8 mouse cellular contexts compared by ENCODE assay signal in the genomic region with DNA sequence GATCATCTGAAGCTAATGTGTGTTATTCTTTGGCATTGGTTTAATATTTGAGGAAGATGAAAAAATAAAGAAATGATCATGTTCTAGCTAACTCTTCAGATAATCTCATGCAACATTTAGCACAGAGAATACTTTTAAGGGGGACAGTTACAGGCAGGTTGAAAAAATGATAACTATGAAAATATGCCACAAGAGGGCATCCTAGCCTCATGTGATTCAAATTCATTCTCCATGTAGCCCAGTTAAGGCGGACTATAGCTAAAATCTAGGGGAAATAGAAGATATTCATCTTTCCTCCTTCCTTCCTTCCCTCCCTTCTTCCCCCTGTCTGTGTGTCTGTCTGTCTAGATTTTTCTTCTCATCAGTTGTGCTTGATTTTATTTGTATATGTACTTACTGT. TPM values are rescaled to one million over a fixed set of nuclear protein-coding genes. Genes with fewer than 3 reads are reported as not detected.
DNase-seq lines count a peak whose midpoint lies in the region; ATAC-seq and TF ChIP-seq lines count a peak whose summit lies in the region.

No protein-coding gene starts in this region.

- H3K36me3 ChIP-seq in forebrain, embryonic 11.5 days (ENCODE audit: control insufficient read depth, insufficient read depth, low read length), result no peaks in the 10 kb centered on the region
- no peaks in the 10 kb centered on the region for H3K36me3 ChIP-seq in forebrain, embryonic 10.5 days (replicated peaks)
- H3K36me3 ChIP-seq in embryonic facial prominence, embryonic 14.5 days (ENCODE audit: control insufficient read depth, insufficient read depth, low read length), result no peaks in the 10 kb centered on the region
- H3K36me3 ChIP-seq in midbrain, embryonic 13.5 days, result no peaks in the 10 kb centered on the region

- peak; percentile 30; the same call in 1 of the 2 replicates for ATAC-seq in forebrain, embryonic 11.5 days (replicated peaks; ENCODE audit: low FRiP score)
- ATAC-seq in embryonic facial prominence, embryonic 14.5 days (ENCODE audit: low read depth), result 0 out of 2 replicates have a peak, but pooled peaks have one; percentile 26
- ATAC-seq in midbrain, embryonic 13.5 days, result peak; percentile 80

- no peaks in the 10 kb centered on the region for H3K27me3 ChIP-seq in forebrain, embryonic 11.5 days (ENCODE audit: control insufficient read depth, insufficient read depth, low read length)
- H3K27me3 ChIP-seq in forebrain, embryonic 10.5 days (ENCODE audit: poor library complexity, severe bottlenecking), result no peaks in the 10 kb centered on the region
- no peaks in the 10 kb centered on the region for H3K27me3 ChIP-seq in embryonic facial prominence, embryonic 14.5 days (replicated peaks; ENCODE audit: control insufficient read depth, insufficient read depth, low read length)
- H3K27me3 ChIP-seq in midbrain, embryonic 13.5 days, result no peaks in the 10 kb centered on the region

- 18% methylated on average over 1 of the region's 1 CpGs for WGBS in forebrain, embryonic 11.5 days
- whole genome bisulfite sequencing in forebrain, embryonic 10.5 days, result 9% methylated on average over 1 of the region's 1 CpGs
- WGBS in lung, adult 2 months, result 0% methylated on average over 1 of the region's 1 CpGs
- 13% methylated on average over 1 of the region's 1 CpGs for WGBS in embryonic facial prominence, embryonic 14.5 days
- WGBS in midbrain, embryonic 13.5 days, result 19% methylated on average over 1 of the region's 1 CpGs

- no peak overlapping the region for H3K4me2 ChIP-seq in forebrain, embryonic 11.5 days (ENCODE audit: low read depth, low read length, severe bottlenecking)
- no peak overlapping the region for H3K4me2 ChIP-seq in embryonic facial prominence, embryonic 14.5 days (ENCODE audit: low read depth, low read length)
- no peak overlapping the region for H3K4me2 ChIP-seq in midbrain, embryonic 13.5 days (replicated peaks)

- H3K4me3 ChIP-seq in forebrain, embryonic 11.5 days (ENCODE audit: low read depth, low read length), result no peak overlapping the region
- H3K4me3 ChIP-seq in forebrain, embryonic 10.5 days, result no peak overlapping the region
- no peak overlapping the region for H3K4me3 ChIP-seq in lung, adult 2 months (replicated peaks; ENCODE audit: extremely low read depth, low read depth, low read length)
- no peak overlapping the region for H3K4me3 ChIP-seq in embryonic facial prominence, embryonic 14.5 days (ENCODE audit: low read depth, low read length)
- H3K4me3 ChIP-seq in midbrain, embryonic 13.5 days (replicated peaks), result no peak overlapping the region

- 0 out of 2 replicates have a peak, but pooled peaks have one; percentile 14 for TF ChIP-seq CTCF in lung, adult 2 months (IDR thresholded peaks at IDR 0.05; ENCODE audit: insufficient read depth, low read length)

- DNase-seq in forebrain, embryonic 11.5 days (ENCODE audit: low spot score), result no peak
- DNase-seq in forebrain, embryonic 10.5 days (ENCODE audit: extremely low spot score, low spot score), result no peak
- no peak for DNase-seq in lung, adult 2 months
- DNase-seq in lung, adult 18-20 months, result no peak
- DNase-seq in embryonic facial prominence, embryonic 14.5 days (ENCODE audit: low spot score), result peak; percentile 73
- no peak for DNase-seq in urinary bladder, postnatal 36 days (ENCODE audit: low spot score in 2 of 2)
- no peak for DNase-seq in ovary, postnatal 36 days (ENCODE audit: low spot score)

- no peak for TF ChIP-seq POLR2A in lung, adult 2 months (IDR thresholded peaks at IDR 0.05; ENCODE audit: borderline replicate concordance, extremely low read depth, low read depth, low read length)

- no peaks in the 10 kb centered on the region for H3K4me1 ChIP-seq in forebrain, embryonic 11.5 days (replicated peaks; ENCODE audit: control insufficient read depth, insufficient read depth, low read length)
- H3K4me1 ChIP-seq in forebrain, embryonic 10.5 days, result no peaks in the 10 kb centered on the region
- no peaks in the 10 kb centered on the region for H3K4me1 ChIP-seq in lung, adult 2 months (ENCODE audit: control insufficient read depth, insufficient read depth, low read length)
- no peaks in the 10 kb centered on the region for H3K4me1 ChIP-seq in embryonic facial prominence, embryonic 14.5 days (ENCODE audit: control insufficient read depth, insufficient read depth, low read length)
- no peaks in the 10 kb centered on the region for H3K4me1 ChIP-seq in midbrain, embryonic 13.5 days (replicated peaks)

- H3K27ac ChIP-seq in forebrain, embryonic 11.5 days (ENCODE audit: low read depth, low read length), result no peak overlapping the region
- no peak overlapping the region for H3K27ac ChIP-seq in forebrain, embryonic 10.5 days
- no peak overlapping the region for H3K27ac ChIP-seq in embryonic facial prominence, embryonic 14.5 days (replicated peaks; ENCODE audit: low read depth, low read length)
- no peak overlapping the region for H3K27ac ChIP-seq in midbrain, embryonic 13.5 days

- no peak overlapping the region for H3K9ac ChIP-seq in forebrain, embryonic 11.5 days (ENCODE audit: low read length)
- H3K9ac ChIP-seq in embryonic facial prominence, embryonic 14.5 days (ENCODE audit: low read depth, low read length), result no peak overlapping the region
- no peak overlapping the region for H3K9ac ChIP-seq in midbrain, embryonic 13.5 days (replicated peaks)

- H3K9me3 ChIP-seq in forebrain, embryonic 11.5 days (ENCODE audit: control insufficient read depth, low read length), result no peaks in the 10 kb centered on the region
- H3K9me3 ChIP-seq in forebrain, embryonic 10.5 days, result no peaks in the 10 kb centered on the region
- H3K9me3 ChIP-seq in embryonic facial prominence, embryonic 14.5 days (ENCODE audit: control insufficient read depth, low read length), result no peaks in the 10 kb centered on the region
- H3K9me3 ChIP-seq in midbrain, embryonic 13.5 days, result no peaks in the 10 kb centered on the region

RNA-seq across cellular contexts. Expression of a gene that starts 17.6 kb away (rescaled TPM):
- 2.3 and 2.4 TPM in 2 replicates for polyA plus RNA-seq in forebrain, embryonic 11.5 days (2014; fragmentation: Nextera tagmentation; extraction: Ambion mirVana)
- 1.8 TPM in 2 replicates for polyA plus RNA-seq in forebrain, embryonic 10.5 days (2016; fragmentation: Nextera tagmentation; extraction: Ambion mirVana)
- polyA plus RNA-seq in lung, adult 2 months (2012; rRNA removed), result 7.3 and 8.5 TPM in 2 replicates
- 4.6 and 5.4 TPM in 2 replicates for polyA plus RNA-seq in embryonic facial prominence, embryonic 14.5 days (2014; fragmentation: Nextera tagmentation; extraction: Ambion mirVana)
- polyA plus RNA-seq in midbrain, embryonic 13.5 days (2015; fragmentation: Nextera tagmentation; extraction: Ambion mirVana), result 3.3 and 3.6 TPM in 2 replicates

RNA-seq across cellular contexts. Expression of a gene that starts 21.9 kb away (rescaled TPM):
- polyA plus RNA-seq in forebrain, embryonic 11.5 days (2014; fragmentation: Nextera tagmentation; extraction: Ambion mirVana), result 7.6 and 8.8 TPM in 2 replicates
- polyA plus RNA-seq in forebrain, embryonic 10.5 days (2016; fragmentation: Nextera tagmentation; extraction: Ambion mirVana), result 5.7 and 6.9 TPM in 2 replicates
- 4.0 and 4.6 TPM in 2 replicates for polyA plus RNA-seq in lung, adult 2 months (2012; rRNA removed)
- polyA plus RNA-seq in embryonic facial prominence, embryonic 14.5 days (2014; fragmentation: Nextera tagmentation; extraction: Ambion mirVana), result 10.6 TPM in 2 replicates
- 11.3 and 11.9 TPM in 2 replicates for polyA plus RNA-seq in midbrain, embryonic 13.5 days (2015; fragmentation: Nextera tagmentation; extraction: Ambion mirVana)

Comparison
In these comparisons a context has a peak if more than half of its experiments do, and no peak if none do; other contexts are left out.
1. ATAC-seq: peak in every context shown above with its lines; median percentile 80 in midbrain, embryonic 13.5 days; 30 in forebrain, embryonic 11.5 days; 26 in embryonic facial prominence, embryonic 14.5 days.